Mouse (Mus musculus) kidney, postnatal 36 days (tissue): Measurements from ENCODE around the gene Utp4.

Experiments used
- DNase-seq, 2 experiments: peaks; one replicate each; pipeline ENCODE4 v3.0.0; 2021 to 2022; ENCODE audit warnings: mixed read lengths in 2 of 2

Utp4 gene

GRCm38 (mm10) chr8:106893481-106894156 is at the start of gene Utp4:
Gene Utp4, plus strand, starts transcription at chr8:106893636.
- DNase-seq, result peak; percentile 86 to 95

GRCm38 (mm10) chr8:106850034-106850433 is 43.4 kb upstream of the Utp4 start:
- no peak for DNase-seq

GRCm38 (mm10) chr8:106854534-106855241 is 38.7 kb upstream of the Utp4 start:
- DNase-seq, result peak; percentile 15 to 53

- DNase-seq, result no peak
These were observed 38.2 kb upstream of the Utp4 start for GRCm38 (mm10) chr8:106855242-106855562.

- no peak for DNase-seq
These were observed 30.6 kb upstream of the Utp4 start for GRCm38 (mm10) chr8:106862845-106863244.

GRCm38 (mm10) chr8:106865354-106865753 is 28.1 kb upstream of the Utp4 start:
- DNase-seq, result no peak

GRCm38 (mm10) chr8:106870051-106870450 is 23.4 kb upstream of the Utp4 start, which contains the start of gene Has3:
Gene Has3, plus strand, starts transcription at chr8:106870242.
- peak in 1 of 2 experiments; percentile 55 for DNase-seq

GRCm38 (mm10) chr8:106870537-106871327 is 22.7 kb upstream of the Utp4 start:
- peak; percentile 72 to 83 for DNase-seq

- peak in 1 of 2 experiments; percentile 63 for DNase-seq
These were observed 22.0 kb upstream of the Utp4 start for GRCm38 (mm10) chr8:106871328-106871926.

- DNase-seq, result peak; percentile 78 to 90
These were observed 21.5 kb upstream of the Utp4 start for GRCm38 (mm10) chr8:106871931-106872371.

GRCm38 (mm10) chr8:106872454-106873034 is 20.9 kb upstream of the Utp4 start:
- peak in 1 of 2 experiments; percentile 55 for DNase-seq

GRCm38 (mm10) chr8:106880121-106880707 is 13.2 kb upstream of the Utp4 start:
- DNase-seq, result peak in 1 of 2 experiments; percentile 61

GRCm38 (mm10) chr8:106884094-106884493 is 9.3 kb upstream of the Utp4 start:
- DNase-seq, result peak; percentile 56 to 74

- peak; percentile 79 to 81 for DNase-seq
These were observed 8.5 kb upstream of the Utp4 start for GRCm38 (mm10) chr8:106884826-106885400.

GRCm38 (mm10) chr8:106887336-106888189 is 5.9 kb upstream of the Utp4 start:
- peak; percentile 82 to 93 for DNase-seq

- no peak for DNase-seq
These were observed 4.6 kb upstream of the Utp4 start for GRCm38 (mm10) chr8:106888803-106889202.

- peak in 1 of 2 experiments; percentile 52 for DNase-seq
These were observed 1.1 kb upstream of the Utp4 start for GRCm38 (mm10) chr8:106892210-106892805.

- DNase-seq, result no peak
These were observed 507 bp upstream of the Utp4 start for GRCm38 (mm10) chr8:106892806-106893451.

GRCm38 (mm10) chr8:106899473-106899872 is 6.0 kb downstream of the Utp4 start:
- DNase-seq, result no peak
